Mouse (Mus musculus) kidney, adult 9 months (tissue): ENCODE data around the gene Tekt5.
A peak's percentile ranks its signal among the peaks of the same experiment; 100 is the strongest.

Experiments used
- DNase-seq: peaks from one replicate; pipeline ENCODE4 v3.0.0; 2022

Gene Tekt5

GRCm38 (mm10) chr16:10394699-10395540, at the start of gene Tekt5:
Gene Tekt5 (minus strand): TSS chr16:10395490.
- DNase-seq, result peak; percentile 69

GRCm38 (mm10) chr16:10443723-10444122, 48.4 kb upstream of the Tekt5 start:
- DNase-seq, result no peak

GRCm38 (mm10) chr16:10441761-10442160, 46.5 kb upstream of the Tekt5 start:
- no peak for DNase-seq

GRCm38 (mm10) chr16:10441328-10441727, 46.0 kb upstream of the Tekt5 start:
- DNase-seq, result no peak

- no peak for DNase-seq
Observed at GRCm38 (mm10) chr16:10438055-10438454, 42.8 kb upstream of the Tekt5 start.

GRCm38 (mm10) chr16:10436166-10436565, 40.9 kb upstream of the Tekt5 start:
- DNase-seq, result peak; percentile 86

- DNase-seq, result no peak
Observed at GRCm38 (mm10) chr16:10433344-10433743, 38.1 kb upstream of the Tekt5 start.

- no peak for DNase-seq
Observed at GRCm38 (mm10) chr16:10432387-10432786, 37.1 kb upstream of the Tekt5 start.

- DNase-seq, result no peak
Observed at GRCm38 (mm10) chr16:10431911-10432310, 36.6 kb upstream of the Tekt5 start.

GRCm38 (mm10) chr16:10420447-10421054, 25.3 kb upstream of the Tekt5 start:
- DNase-seq, result no peak

- no peak for DNase-seq
Observed at GRCm38 (mm10) chr16:10417723-10418259, 22.5 kb upstream of the Tekt5 start.

GRCm38 (mm10) chr16:10416866-10417265, 21.6 kb upstream of the Tekt5 start:
- no peak for DNase-seq

GRCm38 (mm10) chr16:10415976-10416375, 20.7 kb upstream of the Tekt5 start:
- DNase-seq, result peak; percentile 75

- DNase-seq, result peak; percentile 96
Observed at GRCm38 (mm10) chr16:10411764-10412746, 16.8 kb upstream of the Tekt5 start, which contains the start of gene Nubp1. Gene Nubp1 (plus strand): TSS chr16:10411948.

- DNase-seq, result peak; percentile 85
Observed at GRCm38 (mm10) chr16:10399160-10399559, 3.9 kb upstream of the Tekt5 start.

GRCm38 (mm10) chr16:10398755-10399154, 3.5 kb upstream of the Tekt5 start:
- DNase-seq, result no peak

GRCm38 (mm10) chr16:10392587-10392986, 2.7 kb downstream of the Tekt5 start:
- DNase-seq, result no peak

- DNase-seq, result no peak
Observed at GRCm38 (mm10) chr16:10388634-10389365, 6.5 kb downstream of the Tekt5 start.

- no peak for DNase-seq
Observed at GRCm38 (mm10) chr16:10385261-10385660, 10.0 kb downstream of the Tekt5 start.

GRCm38 (mm10) chr16:10384544-10384943, 10.7 kb downstream of the Tekt5 start:
- no peak for DNase-seq

GRCm38 (mm10) chr16:10384060-10384497, 11.2 kb downstream of the Tekt5 start:
- no peak for DNase-seq

- no peak for DNase-seq
Observed at GRCm38 (mm10) chr16:10379531-10379930, 15.8 kb downstream of the Tekt5 start.
